Mouse (Mus musculus) lung, adult 2 months (tissue): ENCODE measurements around the gene Rab7. TPM values are rescaled to one million over a fixed set of nuclear protein-coding genes. Genes with fewer than 3 reads are reported as not detected.

Source experiments
- DNase-seq: peaks from one replicate; pipeline ENCODE4 v3.0.0; 2022
- H3K4me1 ChIP-seq: fragments of 200-500 bp; 2 replicates; pipeline ENCODE4 v1.6.1; 2011; ENCODE audit warnings: low read length; ENCODE audit not compliant: control insufficient read depth, insufficient read depth
- H3K4me3 ChIP-seq: fragments of 200-500 bp; replicated peaks from 2 replicates; pipeline ENCODE3; 2011; ENCODE audit warnings: low read depth, mild to moderate bottlenecking, control low read depth, low read length; ENCODE audit errors: extremely low read depth
- CTCF ChIP-seq: fragments of 200-500 bp; IDR thresholded peaks from 2 replicates; pipeline ENCODE4 v1.5.1; 2011; ENCODE audit warnings: mild to moderate bottlenecking, low read length, control low read depth; ENCODE audit not compliant: insufficient read depth
- POLR2A ChIP-seq: fragments of 200-500 bp; IDR thresholded peaks from 2 replicates; pipeline ENCODE4 v1.6.1; 2011; ENCODE audit warnings: low read depth, mild to moderate bottlenecking, control low read depth, low read length, borderline replicate concordance; ENCODE audit errors: extremely low read depth
- WGBS: fragments of 180-500 bp; shearing (Covaris S2); methylation state at CpG from one replicate; pipeline ENCODE4 v1.1.7; 2018; 5-methylcytosine and 5-hydroxymethylcytosine counted together
- polyA plus RNA-seq: library from polyadenylated mRNA; depleted of rRNA; stranded (reverse); fragments of >200 nt; gene quantifications from 2 replicates; pipeline ENCODE4 v1.2.3, GENCODE M21; 2012

The Rab7 gene
- polyA plus RNA-seq, 1 experiment = 241 TPM

- Histone ChIP-seq H3K4me1 (no peaks in the 10 kb centered on the region), H3K4me3 (no peak overlapping the region)
- TF ChIP-seq POLR2A (no peak), CTCF (no peak)
- DNase-seq = no peak
- 74% methylated on average over 4 of the region's 4 CpGs for WGBS
Observed at GRCm38 (mm10) chr6:88003439-88003838, 41.6 kb downstream of the Rab7 start.

DNA sequence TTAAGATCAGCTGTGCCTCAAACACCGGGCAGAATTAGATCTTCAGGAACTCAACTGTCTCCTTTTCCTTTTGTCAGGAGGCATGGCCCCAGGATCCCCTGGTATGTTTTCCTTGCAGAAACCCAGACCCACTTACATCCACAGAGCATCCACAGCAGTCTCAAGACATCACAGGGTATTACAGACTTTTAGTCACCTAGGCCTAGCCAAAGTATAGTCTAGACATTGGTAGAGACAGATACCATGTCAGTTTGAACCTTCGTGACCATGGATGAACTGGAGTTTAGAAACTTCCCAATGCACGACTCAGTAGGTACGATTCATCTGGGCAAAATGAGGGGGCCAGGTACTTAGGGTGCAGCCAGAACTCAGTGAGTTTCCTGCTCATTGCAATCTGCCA is 46.7 kb downstream of the Rab7 start:
- DNase-seq = no peak
- TF ChIP-seq POLR2A = no peak
- TF ChIP-seq CTCF = no peak
- no peak overlapping the region for H3K4me3 ChIP-seq
- H3K4me1 ChIP-seq = 0 out of 2 replicates have a peak, but pooled peaks cover 3% of the 10 kb centered on the region
- WGBS = 75% methylated on average over 4 of the region's 4 CpGs

GRCm38 (mm10) chr6:87997706-87998265 is 47.3 kb downstream of the Rab7 start:
- DNase-seq = peak; percentile 78

GRCm38 (mm10) chr6:87996606-87997005 is 48.5 kb downstream of the Rab7 start:
- TF ChIP-seq CTCF = no peak
- no peak for TF ChIP-seq POLR2A
- Histone ChIP-seq H3K4me1 (0 out of 2 replicates have a peak, but pooled peaks cover 5% of the 10 kb centered on the region), H3K4me3 (no peak overlapping the region)
- 70% methylated on average over 9 of the region's 9 CpGs for WGBS
- no peak for DNase-seq

More at GRCm38 (mm10) chr6:87997706-87998265, 47.3 kb downstream of the Rab7 start:
- TF ChIP-seq POLR2A (no peak), CTCF (peak; percentile 47)
- Histone ChIP-seq H3K4me1 (0 out of 2 replicates have a peak, but pooled peaks cover 3% of the 10 kb centered on the region), H3K4me3 (no peak overlapping the region)
- 47% methylated on average over 7 of the region's 7 CpGs for WGBS

- H3K4me1 ChIP-seq = 0 out of 2 replicates have a peak, but pooled peaks cover 5% of the 10 kb centered on the region
- WGBS = 54% methylated on average over 4 of the region's 4 CpGs
- DNase-seq = no peak
- H3K4me3 ChIP-seq = no peak overlapping the region
- TF ChIP-seq POLR2A = no peak
- no peak for TF ChIP-seq CTCF
Observed at GRCm38 (mm10) chr6:87995519-87995918, 49.6 kb downstream of the Rab7 start.

- TF ChIP-seq POLR2A (no peak), CTCF (no peak)
- 20% methylated on average over 18 of the region's 18 CpGs for WGBS
- Histone ChIP-seq H3K4me1 (0 out of 2 replicates have a peak, but pooled peaks cover 5% of the 10 kb centered on the region), H3K4me3 (no peak overlapping the region)
- DNase-seq = no peak
Observed at GRCm38 (mm10) chr6:87993790-87994571, 51.1 kb downstream of the Rab7 start.

- WGBS = 48% methylated on average over 6 of the region's 6 CpGs
- Histone ChIP-seq H3K4me3 (no peak overlapping the region), H3K4me1 (0 out of 2 replicates have a peak, but pooled peaks cover 5% of the 10 kb centered on the region)
- TF ChIP-seq CTCF (no peak), POLR2A (no peak)
- peak; percentile 32 for DNase-seq
Observed at GRCm38 (mm10) chr6:87992733-87993132, 52.3 kb downstream of the Rab7 start.

DNA sequence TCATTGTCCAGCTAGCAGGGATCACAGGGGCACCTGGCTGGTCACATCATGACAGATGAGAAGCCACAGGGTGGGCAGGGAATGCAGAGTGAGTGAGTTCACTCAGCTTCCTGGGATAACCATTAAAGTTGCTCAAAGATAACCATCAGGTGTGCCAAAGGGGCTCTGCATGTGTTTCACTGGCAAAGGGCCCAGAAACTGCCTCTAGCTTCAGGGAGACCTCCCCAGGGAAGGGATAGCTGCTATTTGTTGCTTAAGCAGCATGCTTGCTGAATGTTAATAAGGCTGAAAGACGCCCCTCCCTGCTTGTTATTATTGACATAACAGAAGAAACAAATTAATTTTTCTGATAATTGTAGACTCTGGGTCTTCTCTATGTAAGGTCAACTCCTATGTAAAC is 53.2 kb downstream of the Rab7 start:
- Histone ChIP-seq H3K4me1 (0 out of 2 replicates have a peak, but pooled peaks cover 5% of the 10 kb centered on the region), H3K4me3 (no peak overlapping the region)
- no peak for TF ChIP-seq POLR2A
- TF ChIP-seq CTCF = no peak
- 97% methylated on average over 1 of the region's 1 CpGs for WGBS
- DNase-seq = no peak

- Histone ChIP-seq H3K4me1 (0 out of 2 replicates have a peak, but pooled peaks cover 5% of the 10 kb centered on the region), H3K4me3 (no peak overlapping the region)
- TF ChIP-seq CTCF (no peak), POLR2A (no peak)
- no peak for DNase-seq
- WGBS = 73% methylated on average over 4 of the region's 4 CpGs
Observed at GRCm38 (mm10) chr6:87991216-87991615, 53.9 kb downstream of the Rab7 start.

DNA sequence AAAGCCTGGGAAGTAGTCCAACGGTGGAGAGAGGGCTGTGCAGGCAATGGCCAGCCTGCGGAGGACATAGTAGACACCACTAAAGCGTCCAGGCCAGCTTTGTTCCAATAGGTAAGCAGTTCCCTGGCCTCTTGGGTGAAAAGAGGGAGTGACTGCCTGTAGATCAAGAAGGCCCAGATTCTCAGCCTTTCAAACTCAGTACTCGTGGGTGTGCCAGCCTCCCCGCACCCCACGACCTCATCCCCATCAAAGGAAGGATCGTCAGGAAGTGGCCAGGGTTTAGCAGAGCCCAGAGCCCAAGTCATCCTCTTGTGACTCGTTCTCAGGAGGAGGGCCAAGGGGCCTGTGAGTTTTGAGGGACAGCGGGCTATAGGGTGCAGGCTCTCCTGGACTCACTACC is 62.6 kb downstream of the Rab7 start:
- Histone ChIP-seq H3K4me3 (no peak overlapping the region), H3K4me1 (no peaks in the 10 kb centered on the region)
- DNase-seq = no peak
- WGBS = 69% methylated on average over 9 of the region's 9 CpGs
- no peak for TF ChIP-seq POLR2A
- no peak for TF ChIP-seq CTCF

- TF ChIP-seq POLR2A (peak; percentile 26; the same call in 1 of the 2 replicates), CTCF (no peak)
- DNase-seq = peak; percentile 45
- Histone ChIP-seq H3K4me1 (no peaks in the 10 kb centered on the region), H3K4me3 (peak within 1 kb of the TSS; percentile 63)
- whole genome bisulfite sequencing = 2% methylated on average over 49 of the region's 55 CpGs
Observed at GRCm38 (mm10) chr6:87981547-87982256, 63.4 kb downstream of the Rab7 start, which contains the start of gene H1fx. Gene H1fx, minus strand, starts transcription at chr6:87981637.
